ENCODE assay signal across 16 mouse cellular contexts in the genomic region with DNA sequence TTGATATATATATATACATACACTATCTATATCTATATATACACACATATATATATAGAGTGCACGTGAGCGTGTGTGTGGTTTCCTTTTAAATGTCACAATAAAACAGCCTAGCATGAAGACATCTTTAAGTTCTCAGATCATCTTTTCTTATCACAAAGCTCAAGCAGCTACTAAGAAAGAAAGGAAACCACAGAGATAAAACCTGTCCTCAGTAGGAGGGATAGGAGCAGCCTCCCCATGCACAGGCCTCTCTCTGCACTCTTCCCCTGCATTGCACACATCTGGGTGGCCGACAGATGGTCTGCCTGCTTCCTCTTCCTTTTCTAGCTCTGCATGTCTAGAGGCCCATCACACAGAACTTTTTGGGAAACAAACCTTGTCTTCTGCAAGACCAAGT.
A peak's percentile ranks its signal among the peaks of the same experiment; 100 is the strongest.
DNase-seq lines count a peak whose midpoint lies in the region; ATAC-seq and TF ChIP-seq lines count a peak whose summit lies in the region.
"Had no signal": no experiment of that assay in that cellular context is flagged by ENCODE, and none has a peak within 500 bp of the region (broad histone marks: within the 10 kb centered on the region; RNA-seq: fewer than 3 reads in every experiment).

No protein-coding gene starts in this region.

- DNase-seq in spleen, adult 2 months (ENCODE audit: low read depth in 1 of 2, low spot score in 2 of 2), result peak in 1 of 2 experiments; percentile 68
- no peak for DNase-seq in spleen, adult 12 weeks (ENCODE audit: low spot score)
- no peak for DNase-seq in liver, embryonic 11.5 days (ENCODE audit: low spot score)
- no peak for DNase-seq in layer of hippocampus, adult 8-10 months (ENCODE audit: low spot score in 2 of 2)
- DNase-seq in right cerebral cortex, postnatal 10 days (ENCODE audit: low spot score in 2 of 2), result no peak
- no peak for DNase-seq in forebrain, embryonic 11.5 days (ENCODE audit: low spot score)
- no peak for DNase-seq in gastrocnemius, postnatal 14 days
- DNase-seq: gastrocnemius, postnatal 10 days; heart, postnatal 10 days; kidney, adult 18-20 months; lung, postnatal 36 days had no signal

- no peak overlapping the region for H3K4me3 ChIP-seq in spleen, adult 2 months (ENCODE audit: extremely low read depth, insufficient read depth, insufficient read length)
- H3K4me3 ChIP-seq in liver, embryonic 11.5 days (ENCODE audit: low read depth, low read length), result no peak overlapping the region
- H3K4me3 ChIP-seq in forebrain, embryonic 11.5 days (ENCODE audit: low read depth, low read length), result no peak overlapping the region
- H3K4me3 ChIP-seq: forebrain, embryonic 10.5 days; layer of hippocampus, adult 2 months; limb, embryonic 13.5 days; myocyte had no signal

- ATAC-seq in liver, embryonic 11.5 days (replicated peaks; ENCODE audit: low FRiP score), result peak; percentile 97
- peak; percentile 55; the same call in 1 of the 2 replicates for ATAC-seq in neutrophil, adult 5-6 weeks (ENCODE audit: extremely low read depth, insufficient number of reproducible peaks, low FRiP score, poor library complexity, severe bottlenecking)
- ATAC-seq in forebrain, embryonic 11.5 days (replicated peaks; ENCODE audit: low FRiP score), result no peak

- peak; percentile 19; the same call in 1 of the 2 replicates for TF ChIP-seq POLR2A in spleen, adult 2 months (IDR thresholded peaks at IDR 0.05; ENCODE audit: low read depth, low read length)

- no peak overlapping the region for H3K9ac ChIP-seq in liver, embryonic 11.5 days (ENCODE audit: low read depth, low read length)
- H3K9ac ChIP-seq in forebrain, embryonic 11.5 days (ENCODE audit: low read length), result no peak overlapping the region
- H3K9ac ChIP-seq: limb, embryonic 13.5 days had no signal

- no peaks in the 10 kb centered on the region for H3K36me3 ChIP-seq in spleen, adult 2 months (ENCODE audit: control insufficient read depth, insufficient read depth, low read length)
- H3K36me3 ChIP-seq in liver, embryonic 11.5 days (ENCODE audit: control insufficient read depth, insufficient read depth, low read length), result no peaks in the 10 kb centered on the region
- no peaks in the 10 kb centered on the region for H3K36me3 ChIP-seq in forebrain, embryonic 11.5 days (ENCODE audit: control insufficient read depth, insufficient read depth, low read length)
- H3K36me3 ChIP-seq: forebrain, embryonic 10.5 days; limb, embryonic 13.5 days had no signal

- 9% methylated on average over 3 of the region's 3 CpGs for WGBS in spleen, adult 2 months
- 24% methylated on average over 3 of the region's 3 CpGs for WGBS in liver, embryonic 11.5 days
- 76% methylated on average over 3 of the region's 3 CpGs for WGBS in forebrain, embryonic 11.5 days

- peak overlapping the region; percentile 86 for H3K27ac ChIP-seq in spleen, adult 2 months (ENCODE audit: insufficient read depth, low read length)
- peak overlapping the region; percentile 78; the same call in 1 of the 2 replicates for H3K27ac ChIP-seq in liver, embryonic 11.5 days (ENCODE audit: low read depth, low read length)
- H3K27ac ChIP-seq in forebrain, embryonic 11.5 days (ENCODE audit: low read depth, low read length), result no peak overlapping the region
- H3K27ac ChIP-seq: forebrain, embryonic 10.5 days; layer of hippocampus, adult 2 months; limb, embryonic 13.5 days had no signal

- intact Hi-C loops in gastrocnemius, postnatal 14 days (cut with DNase I; ENCODE audit: low total_unique reads), result no loop called here

- no peaks in the 10 kb centered on the region for H3K27me3 ChIP-seq in spleen, adult 2 months (ENCODE audit: control insufficient read depth, insufficient read depth, low read length)
- H3K27me3 ChIP-seq in liver, embryonic 11.5 days (replicated peaks; ENCODE audit: control insufficient read depth, insufficient read depth, low read length), result no peaks in the 10 kb centered on the region
- no peaks in the 10 kb centered on the region for H3K27me3 ChIP-seq in forebrain, embryonic 11.5 days (ENCODE audit: control insufficient read depth, insufficient read depth, low read length)
- H3K27me3 ChIP-seq: limb, embryonic 13.5 days had no signal

- peaks cover 23% of the 10 kb centered on the region for H3K4me1 ChIP-seq in spleen, adult 2 months (ENCODE audit: control insufficient read depth, insufficient read depth, insufficient read length)
- H3K4me1 ChIP-seq in liver, embryonic 11.5 days (replicated peaks; ENCODE audit: control insufficient read depth, insufficient read depth, low read length), result peaks cover 31% of the 10 kb centered on the region
- H3K4me1 ChIP-seq in forebrain, embryonic 11.5 days (replicated peaks; ENCODE audit: control insufficient read depth, insufficient read depth, low read length), result no peaks in the 10 kb centered on the region
- H3K4me1 ChIP-seq: forebrain, embryonic 10.5 days had no signal

- TF ChIP-seq CTCF in spleen, adult 2 months (IDR thresholded peaks at IDR 0.05; ENCODE audit: extremely low read depth, insufficient read depth, insufficient read length, insufficient replicate concordance), result no peak

- H3K4me2 ChIP-seq in liver, embryonic 11.5 days, result peak overlapping the region; percentile 16
- no peak overlapping the region for H3K4me2 ChIP-seq in forebrain, embryonic 11.5 days (ENCODE audit: low read depth, low read length, severe bottlenecking)
- H3K4me2 ChIP-seq: limb, embryonic 13.5 days had no signal

- no peaks in the 10 kb centered on the region for H3K9me3 ChIP-seq in liver, embryonic 11.5 days (ENCODE audit: control insufficient read depth, low read length)
- no peaks in the 10 kb centered on the region for H3K9me3 ChIP-seq in forebrain, embryonic 11.5 days (ENCODE audit: control insufficient read depth, low read length)
- H3K9me3 ChIP-seq: forebrain, embryonic 10.5 days; limb, embryonic 13.5 days had no signal
